Mouse (Mus musculus) bone marrow macrophage, adult 2 months (primary cell): ENCODE results near the gene Mdm4.

ENCODE experiments used
- CTCF ChIP-seq: IDR thresholded peaks from 2 replicates; pipeline ENCODE4 v1.5.1; 2012; ENCODE audit warnings: low read depth, mild to moderate bottlenecking, low read length, moderate library complexity
- POLR2A ChIP-seq: IDR thresholded peaks from 2 replicates; pipeline ENCODE4 v1.6.1; 2012; ENCODE audit warnings: mild to moderate bottlenecking, low read depth, low read length, borderline replicate concordance

- no peak for TF ChIP-seq POLR2A
- no peak for TF ChIP-seq CTCF
Measured at GRCm38 (mm10) chr1:132910414-132911041, 119.8 kb downstream of the Mdm4 start.
